21 mouse cellular contexts compared by ENCODE assay signal in the genomic region with DNA sequence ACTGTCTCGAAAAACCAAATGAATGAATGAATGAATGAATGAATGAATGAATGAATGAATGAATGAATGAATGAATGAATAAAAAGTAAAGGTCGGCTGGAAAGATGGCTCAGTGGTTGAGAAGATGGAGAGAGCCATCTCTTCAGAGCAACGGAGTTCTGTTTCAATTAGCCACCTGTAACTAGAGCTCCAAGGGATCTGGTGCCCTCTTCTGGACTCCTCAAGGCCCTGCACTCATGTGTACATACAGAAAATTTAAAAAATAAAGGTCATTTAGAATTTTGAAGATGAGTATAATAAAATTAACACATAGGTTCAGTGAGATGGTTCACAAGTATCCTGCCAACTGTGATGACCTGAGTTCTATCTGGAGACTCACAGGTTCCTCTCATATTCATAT. TPM values are rescaled to one million over a fixed set of nuclear protein-coding genes. Genes with fewer than 3 reads are reported as not detected.
DNase-seq lines count a peak whose midpoint lies in the region; TF ChIP-seq lines count a peak whose summit lies in the region.
"Had no signal": no experiment of that assay in that cellular context is flagged by ENCODE, and none has a peak within 500 bp of the region (broad histone marks: within the 10 kb centered on the region; RNA-seq: fewer than 3 reads in every experiment).

No protein-coding gene starts in this region.

- H3K4me3 ChIP-seq in left cerebral cortex, adult 2 months: no peak overlapping the region
- H3K4me3 ChIP-seq in E14TG2a.4 (replicated peaks; ENCODE audit: low read length): no peak overlapping the region
- H3K4me3 ChIP-seq in hindbrain, embryonic 10.5 days: no peak overlapping the region
- H3K4me3 ChIP-seq: heart, embryonic 13.5 days; megakaryocyte, embryonic 14.5 days had no signal

- no peak for TF ChIP-seq POLR2A in brain, embryonic 14.5 days (IDR thresholded peaks at IDR 0.05; ENCODE audit: borderline replicate concordance, extremely low read depth, insufficient read depth, insufficient read length, poor library complexity, severe bottlenecking)

- H3K4me1 ChIP-seq in E14TG2a.4 (replicated peaks; ENCODE audit: low read depth, low read length): no peaks in the 10 kb centered on the region
- H3K4me1 ChIP-seq in hindbrain, embryonic 10.5 days (replicated peaks): no peaks in the 10 kb centered on the region
- H3K4me1 ChIP-seq: heart, embryonic 13.5 days; megakaryocyte, embryonic 14.5 days had no signal

- H3K27me3 ChIP-seq in E14TG2a.4 (ENCODE audit: insufficient read depth, low read length): no peaks in the 10 kb centered on the region
- H3K27me3 ChIP-seq in hindbrain, embryonic 10.5 days (ENCODE audit: insufficient read depth, poor library complexity, severe bottlenecking): no peaks in the 10 kb centered on the region
- H3K27me3 ChIP-seq: heart, embryonic 13.5 days; megakaryocyte, embryonic 14.5 days had no signal

- H3K27ac ChIP-seq in left cerebral cortex, adult 2 months: no peak overlapping the region
- no peak overlapping the region for H3K27ac ChIP-seq in hindbrain, embryonic 10.5 days
- H3K27ac ChIP-seq: heart, embryonic 13.5 days; hindbrain, embryonic 14.5 days had no signal

- TF ChIP-seq CTCF in left cerebral cortex, adult 2 months (IDR thresholded peaks at IDR 0.05): peak; percentile 21
- TF ChIP-seq CTCF in E14TG2a.4 (conservative IDR thresholded peaks at IDR 0.05; ENCODE audit: low read length): peak; percentile 61
- peak; percentile 16; the same call in 1 of the 2 replicates for TF ChIP-seq CTCF in brain, embryonic 14.5 days (IDR thresholded peaks at IDR 0.05; ENCODE audit: borderline replicate concordance, extremely low read depth, insufficient read depth, insufficient read length)

- peak; percentile 21 for DNase-seq in embryo, embryonic 10.5 days (ENCODE audit: low spot score)
- no peak for DNase-seq in embryo, embryonic 11 days
- no peak for DNase-seq in left cerebral cortex, adult 2 months (ENCODE audit: extremely low spot score in 1 of 2, low spot score in 2 of 2)
- DNase-seq in left cerebral cortex, postnatal 10 days (ENCODE audit: extremely low spot score in 1 of 2, low spot score in 2 of 2): no peak
- DNase-seq in brain, embryonic 14.5 days (ENCODE audit: low read depth): peak; percentile 4
- no peak for DNase-seq in hindbrain, embryonic 10.5 days (ENCODE audit: low spot score)
- DNase-seq in urinary bladder, adult 2 months (ENCODE audit: low spot score): no peak
- DNase-seq: adrenal gland, postnatal 14 days; cerebellum, adult 11 months; gastrocnemius, postnatal 14 days; left cerebral cortex, postnatal 4 days; lung, adult 18-20 months had no signal

- intact Hi-C loops in left cerebral cortex, adult 2 months (cut with DNase I): no loop called here
- intact Hi-C loops in left cerebral cortex, postnatal 10 days (cut with DNase I): no loop called here

- peaks cover 77% of the 10 kb centered on the region for H3K36me3 ChIP-seq in E14TG2a.4 (ENCODE audit: insufficient read depth, low read length)
- H3K36me3 ChIP-seq in hindbrain, embryonic 10.5 days: peaks cover 70% of the 10 kb centered on the region

- 91% methylated on average over 3 of the region's 3 CpGs for WGBS in hindbrain, embryonic 10.5 days

- H3K9me3 ChIP-seq in E14TG2a.4 (ENCODE audit: low read length): no peaks in the 10 kb centered on the region
- H3K9me3 ChIP-seq in hindbrain, embryonic 10.5 days: no peaks in the 10 kb centered on the region
- H3K9me3 ChIP-seq: heart, embryonic 13.5 days; megakaryocyte, embryonic 14.5 days had no signal

RNA-seq across cellular contexts. Expression of gene Lcmt2, which starts 12.6 kb away (rescaled TPM):
- total RNA-seq in left cerebral cortex, adult 2 months (2021): 1 to 10 TPM; 6.5 to 7.7 TPM
- 1 to 10 TPM; 8.0 to 8.9 TPM for total RNA-seq in left cerebral cortex, postnatal 10 days (2021)
- polyA plus RNA-seq in brain, embryonic 14.5 days (2012; rRNA removed): 11.5 and 12.9 TPM in 2 replicates
- 22.0 and 24.1 TPM in 2 replicates for polyA plus RNA-seq in hindbrain, embryonic 10.5 days (2016; fragmentation: Nextera tagmentation; extraction: Ambion mirVana)
- 7.9 and 8.9 TPM in 2 replicates for polyA plus RNA-seq in urinary bladder, adult 2 months (2012; rRNA removed)

RNA-seq across cellular contexts. Expression of gene Adal, which starts 12.9 kb away (rescaled TPM):
- 10 to 100 TPM; 18.2 to 19.9 TPM for total RNA-seq in left cerebral cortex, adult 2 months (2021)
- 10 to 100 TPM; 17.7 to 17.8 TPM for total RNA-seq in left cerebral cortex, postnatal 10 days (2021)
- 22.8 and 24.2 TPM in 2 replicates for polyA plus RNA-seq in brain, embryonic 14.5 days (2012; rRNA removed)
- 27.5 and 28.3 TPM in 2 replicates for polyA plus RNA-seq in hindbrain, embryonic 10.5 days (2016; fragmentation: Nextera tagmentation; extraction: Ambion mirVana)
- 10.2 and 12.4 TPM in 2 replicates for polyA plus RNA-seq in urinary bladder, adult 2 months (2012; rRNA removed)

RNA-seq across cellular contexts. Expression of gene Tubgcp4, which starts 17.4 kb away (rescaled TPM):
- total RNA-seq in left cerebral cortex, adult 2 months (2021): 10 to 100 TPM; 45.7 to 48.6 TPM
- 10 to 100 TPM; 31.8 to 32.2 TPM for total RNA-seq in left cerebral cortex, postnatal 10 days (2021)
- polyA plus RNA-seq in brain, embryonic 14.5 days (2012; rRNA removed): 50.9 and 67.7 TPM in 2 replicates
- polyA plus RNA-seq in hindbrain, embryonic 10.5 days (2016; fragmentation: Nextera tagmentation; extraction: Ambion mirVana): 67.6 and 83.2 TPM in 2 replicates
- 25.1 and 34.3 TPM in 2 replicates for polyA plus RNA-seq in urinary bladder, adult 2 months (2012; rRNA removed)

RNA-seq across cellular contexts. Expression of gene Zscan29, which starts 17.8 kb away (rescaled TPM):
- total RNA-seq in left cerebral cortex, adult 2 months (2021): 1 to 10 TPM; 6.1 to 6.3 TPM
- total RNA-seq in left cerebral cortex, postnatal 10 days (2021): 1 to 10 TPM; 4.7 to 5.7 TPM
- 4.9 and 6.3 TPM in 2 replicates for polyA plus RNA-seq in brain, embryonic 14.5 days (2012; rRNA removed)
- 11.8 and 13.6 TPM in 2 replicates for polyA plus RNA-seq in hindbrain, embryonic 10.5 days (2016; fragmentation: Nextera tagmentation; extraction: Ambion mirVana)
- 6.6 and 9.4 TPM in 2 replicates for polyA plus RNA-seq in urinary bladder, adult 2 months (2012; rRNA removed)

RNA-seq across cellular contexts. Expression of gene Tgm7, which starts 43.5 kb away (rescaled TPM):
- total RNA-seq in left cerebral cortex, adult 2 months (2021): under 1 TPM in 1 of 2 experiments, not detected in 1; 0.16 TPM
- not detected for total RNA-seq in left cerebral cortex, postnatal 10 days (2021)
- polyA plus RNA-seq in brain, embryonic 14.5 days (2012; rRNA removed): 0.04 and 0.05 TPM in 2 replicates
- polyA plus RNA-seq in hindbrain, embryonic 10.5 days (2016; fragmentation: Nextera tagmentation; extraction: Ambion mirVana): not detected in 2 replicates
- polyA plus RNA-seq in urinary bladder, adult 2 months (2012; rRNA removed): 0.47 and 0.88 TPM in 2 replicates
- total RNA-seq: adrenal gland, postnatal 14 days; common myeloid progenitor, adult 5-6 weeks; gastrocnemius, postnatal 14 days; left cerebral cortex, postnatal 4 days; neutrophil, adult 5-6 weeks had no signal
- polyA plus RNA-seq: C2C12; forebrain, embryonic 16.5 days; heart, embryonic 13.5 days; hindbrain, embryonic 14.5 days; spleen, adult 2 months had no signal

Comparison
In these comparisons a context has a peak if more than half of its experiments do, and no peak if none do; other contexts are left out.
1. DNase-seq: peak in embryo, embryonic 10.5 days (single experiment) and brain, embryonic 14.5 days (single experiment); none in embryo, embryonic 11 days (single experiment), left cerebral cortex, adult 2 months (0 of 2), left cerebral cortex, postnatal 10 days (0 of 2), hindbrain, embryonic 10.5 days (single experiment) and urinary bladder, adult 2 months (single experiment).
2. Peak in every context shown above with its lines, with median percentiles within 50 percentile points of each other: CTCF ChIP-seq.